7 mouse cellular contexts compared by ENCODE assay signal in the genomic region with DNA sequence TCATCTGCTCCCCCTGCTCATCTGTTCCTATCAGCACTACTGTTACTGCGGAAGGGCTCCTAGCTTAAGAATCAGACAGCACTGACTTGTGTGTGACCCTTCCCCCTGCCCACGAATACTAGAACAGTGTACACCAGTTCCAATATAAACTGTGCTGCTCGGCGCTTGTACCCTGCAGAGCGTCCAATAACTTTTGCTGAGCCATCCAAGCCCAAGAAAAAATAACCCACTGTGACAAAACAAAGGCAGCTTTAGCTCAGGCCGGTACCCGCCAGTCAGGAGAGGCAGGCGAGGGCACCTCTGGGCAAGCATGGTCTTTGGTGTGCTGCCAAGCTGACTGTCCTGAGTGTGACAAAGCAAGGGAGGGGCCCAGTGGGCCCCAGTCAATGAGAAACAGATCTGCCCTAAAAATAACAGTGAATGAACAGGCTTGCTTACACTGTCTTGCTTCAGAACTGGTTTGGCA.
DNase-seq lines count a peak whose midpoint lies in the region; ATAC-seq and TF ChIP-seq lines count a peak whose summit lies in the region.

No protein-coding gene starts in this region.

- peak; percentile 33 for DNase-seq in ovary, postnatal 36 days (ENCODE audit: low spot score)
- DNase-seq in ovary, postnatal 10 days (ENCODE audit: low spot score): no peak
- DNase-seq in embryonic facial prominence, embryonic 14.5 days (ENCODE audit: low spot score): peak; percentile 90
- peak; percentile 75 for DNase-seq in heart, postnatal 0 days (ENCODE audit: low spot score)
- peak; percentile 49 to 52 for DNase-seq in layer of hippocampus, postnatal 14 days (ENCODE audit: low spot score in 2 of 2)
- DNase-seq in right cerebral cortex, postnatal 4 days: peak; percentile 16
- DNase-seq in gastrocnemius, postnatal 4 days (ENCODE audit: low spot score in 2 of 2): no peak

- TF ChIP-seq EP300 in heart, postnatal 0 days (IDR thresholded peaks at IDR 0.05; ENCODE audit: low read depth): no peak

- ATAC-seq in embryonic facial prominence, embryonic 14.5 days (ENCODE audit: low read depth): peak; percentile 84
- peak; percentile 94 for ATAC-seq in heart, postnatal 0 days (ENCODE audit: insufficient read depth, low read depth)

- no peaks in the 10 kb centered on the region for H3K9me3 ChIP-seq in embryonic facial prominence, embryonic 14.5 days (ENCODE audit: control insufficient read depth, low read length)
- no peaks in the 10 kb centered on the region for H3K9me3 ChIP-seq in heart, postnatal 0 days (replicated peaks; ENCODE audit: control insufficient read depth, low read length)

- 19% methylated on average over 8 of the region's 8 CpGs for WGBS in embryonic facial prominence, embryonic 14.5 days
- 31% methylated on average over 8 of the region's 8 CpGs for WGBS in heart, postnatal 0 days

- peaks cover 20% of the 10 kb centered on the region for H3K4me1 ChIP-seq in embryonic facial prominence, embryonic 14.5 days (ENCODE audit: control insufficient read depth, insufficient read depth, low read length)
- peaks cover 11% of the 10 kb centered on the region; the same call in 1 of the 2 replicates for H3K4me1 ChIP-seq in heart, postnatal 0 days (ENCODE audit: control insufficient read depth, insufficient read depth)

- H3K9ac ChIP-seq in embryonic facial prominence, embryonic 14.5 days (ENCODE audit: low read depth, low read length): peak overlapping the region; percentile 3; the same call in 1 of the 2 replicates
- no peak overlapping the region for H3K9ac ChIP-seq in heart, postnatal 0 days (replicated peaks; ENCODE audit: low read depth, low read length)

- no peaks in the 10 kb centered on the region for H3K36me3 ChIP-seq in embryonic facial prominence, embryonic 14.5 days (ENCODE audit: control insufficient read depth, insufficient read depth, low read length)
- no peaks in the 10 kb centered on the region for H3K36me3 ChIP-seq in heart, postnatal 0 days (replicated peaks; ENCODE audit: control insufficient read depth, insufficient read depth, low read length)

- H3K27me3 ChIP-seq in embryonic facial prominence, embryonic 14.5 days (replicated peaks; ENCODE audit: control insufficient read depth, insufficient read depth, low read length): no peaks in the 10 kb centered on the region
- H3K27me3 ChIP-seq in heart, postnatal 0 days (ENCODE audit: control insufficient read depth, insufficient read depth, low read length): no peaks in the 10 kb centered on the region

- H3K27ac ChIP-seq in embryonic facial prominence, embryonic 14.5 days (replicated peaks; ENCODE audit: low read depth, low read length): peak overlapping the region; percentile 85
- peak overlapping the region; percentile 72 for H3K27ac ChIP-seq in heart, postnatal 0 days (ENCODE audit: low read depth)

- H3K4me3 ChIP-seq in embryonic facial prominence, embryonic 14.5 days (ENCODE audit: low read depth, low read length): no peak overlapping the region
- H3K4me3 ChIP-seq in heart, postnatal 0 days (ENCODE audit: low read depth, low read length): no peak overlapping the region

- peak overlapping the region; percentile 11; the same call in 1 of the 2 replicates for H3K4me2 ChIP-seq in embryonic facial prominence, embryonic 14.5 days (ENCODE audit: low read depth, low read length)
- H3K4me2 ChIP-seq in heart, postnatal 0 days (ENCODE audit: low read depth, low read length): peak overlapping the region; percentile 6; the same call in 1 of the 2 replicates

- TF ChIP-seq CTCF in heart, postnatal 0 days (IDR thresholded peaks at IDR 0.05; ENCODE audit: low read depth): no peak

Comparison
In these comparisons a context has a peak if more than half of its experiments do, and no peak if none do; other contexts are left out.
1. DNase-seq: peak in ovary, postnatal 36 days (single experiment), embryonic facial prominence, embryonic 14.5 days (single experiment), heart, postnatal 0 days (single experiment), layer of hippocampus, postnatal 14 days (2 of 2) and right cerebral cortex, postnatal 4 days (single experiment); none in ovary, postnatal 10 days (single experiment) and gastrocnemius, postnatal 4 days (0 of 2).